Mouse (Mus musculus) testis, adult 10 weeks (tissue): ENCODE data around the gene Mettl16. TPM values are rescaled to one million over a fixed set of nuclear protein-coding genes. Genes with fewer than 3 reads are reported as not detected.

ENCODE experiments used
- polyA plus RNA-seq: library from polyadenylated mRNA; stranded (reverse); fragments of 350-450 nt; fragmentation: Illumina TruSeq; extraction: RNeasy Lipid Tissue Mini Kit (QIAGEN cat#74804); gene quantifications from one replicate; pipeline ENCODE4 v1.2.3, GENCODE M21; 2014; ENCODE audit warnings: low read depth, low replicate concordance

Gene Mettl16
- polyA plus RNA-seq = 25.9 TPM

DNA sequence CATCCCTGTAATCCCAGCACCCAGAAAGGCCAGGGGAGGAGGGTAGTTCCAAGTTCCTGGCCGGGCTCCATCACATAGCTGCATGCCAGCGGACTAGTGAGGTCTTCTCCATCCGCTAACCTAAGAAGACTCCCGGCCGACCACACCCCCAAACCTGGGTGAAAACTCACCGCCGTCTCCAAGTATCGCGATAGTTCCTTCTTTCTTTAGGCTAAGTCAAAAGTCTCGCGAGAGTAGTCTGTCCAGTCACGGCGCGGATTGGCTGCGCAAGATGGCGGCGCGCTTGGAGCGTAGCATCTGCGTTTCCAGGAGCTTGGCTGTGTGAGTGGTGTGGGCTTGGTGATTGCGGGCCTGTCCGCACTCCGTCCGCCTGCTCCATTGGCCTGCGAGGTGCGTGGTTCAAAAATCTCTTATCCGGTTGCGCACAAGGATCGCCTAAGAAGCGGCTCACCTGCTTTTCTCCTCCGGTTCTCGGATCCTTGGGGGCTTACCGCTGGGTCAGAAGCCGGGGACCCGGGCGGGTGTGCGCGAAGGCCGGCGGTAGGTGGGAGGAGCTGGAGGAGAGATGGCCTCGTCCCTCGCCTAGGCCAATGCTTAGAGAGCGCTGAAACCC, at the start of gene Mettl16:
Gene Mettl16, plus strand, starts transcription at position 236 of the 613 bp plus-strand sequence.

DNA sequence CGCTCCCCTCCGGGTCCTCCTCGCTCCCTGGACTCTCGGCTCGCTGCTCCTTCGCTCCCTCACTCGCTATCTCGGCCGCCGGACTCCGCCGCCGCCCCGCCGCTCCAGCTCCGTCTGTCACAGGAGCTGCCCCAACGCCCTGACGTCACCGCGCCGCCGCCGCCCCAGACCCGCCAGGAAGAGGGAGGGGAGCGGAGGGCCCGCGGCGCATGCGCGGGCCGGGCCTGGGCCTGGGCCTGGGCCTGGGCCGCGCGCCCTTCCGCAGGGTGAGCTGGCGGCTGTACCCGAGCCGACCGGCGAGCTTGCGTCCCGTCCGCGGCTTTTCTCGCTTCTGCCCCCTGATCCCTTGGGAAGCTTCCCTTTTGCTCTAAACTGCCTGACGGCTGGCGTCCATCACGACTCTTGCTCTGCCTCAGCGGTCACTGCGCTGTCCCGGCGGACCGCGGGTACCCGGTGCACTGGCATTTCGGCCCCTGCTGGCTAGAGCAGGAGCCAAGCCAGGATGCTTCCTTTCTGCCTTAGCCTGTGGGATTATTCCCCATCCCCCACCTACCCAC, 46.3 kb upstream of the Mettl16 start, which contains the start of gene Pafah1b1:
Gene Pafah1b1, minus strand, starts transcription at position 436 of the 557 bp plus-strand sequence.

GRCm38 (mm10) chr11:74830256-74831161, 59.9 kb downstream of the Mettl16 start, which contains the start of gene Mnt:
Gene Mnt (plus strand): TSS chr11:74830920.

Other genes starting within 250 kb of the Mettl16 start
- gene Rap1gap2, start 159.9 kb upstream of the Mettl16 start, polyA plus RNA-seq = 0.62 TPM
- gene Ccdc92b, start 151.2 kb upstream of the Mettl16 start, polyA plus RNA-seq = 0.45 TPM
- 6.2 TPM for gene Cluh, start 121.3 kb upstream of the Mettl16 start, polyA plus RNA-seq
- 1,245 TPM for gene Pafah1b1, start 46.2 kb upstream of the Mettl16 start, polyA plus RNA-seq
- 3.6 TPM for gene Mnt, start 60.1 kb downstream of the Mettl16 start, polyA plus RNA-seq
- gene Sgsm2, start 126.2 kb downstream of the Mettl16 start, polyA plus RNA-seq = 1.6 TPM
- gene Tsr1, start 127.2 kb downstream of the Mettl16 start, polyA plus RNA-seq = 24.5 TPM
- 41.4 TPM for gene Smg6, start 155.0 kb downstream of the Mettl16 start, polyA plus RNA-seq
- gene Srr, start 155.1 kb downstream of the Mettl16 start, polyA plus RNA-seq = 86.2 TPM